Mouse (Mus musculus): ENCODE measurements around the gene Foxi1. TPM values are rescaled to one million over a fixed set of nuclear protein-coding genes. Genes with fewer than 3 reads are reported as not detected.

Gene Foxi1
- polyA plus RNA-seq, 1 experiment from 2014 or later: not detected

GRCm38 (mm10) chr11:34194158-34194941, 13.5 kb downstream of the Foxi1 start:
- Histone ChIP-seq H3K4me1 (replicated peaks) (0 out of 2 replicates have a peak, but pooled peaks cover 7% of the 10 kb centered on the region), H3K27ac (peak overlapping the region; percentile 42; the same call in 1 of the 2 replicates), H3K9ac (no peak overlapping the region), H3K36me3 (no peaks in the 10 kb centered on the region), H3K27me3 (no peaks in the 10 kb centered on the region), H3K4me2 (no peak overlapping the region), H3K9me3 (replicated peaks) (no peaks in the 10 kb centered on the region), H3K4me3 (no peak overlapping the region)
- no peak for ATAC-seq (replicated peaks; ENCODE audit: insufficient number of reproducible peaks, insufficient read depth, low FRiP score, low read depth)
- 40% methylated on average over 9 of the region's 9 CpGs for WGBS

DNA sequence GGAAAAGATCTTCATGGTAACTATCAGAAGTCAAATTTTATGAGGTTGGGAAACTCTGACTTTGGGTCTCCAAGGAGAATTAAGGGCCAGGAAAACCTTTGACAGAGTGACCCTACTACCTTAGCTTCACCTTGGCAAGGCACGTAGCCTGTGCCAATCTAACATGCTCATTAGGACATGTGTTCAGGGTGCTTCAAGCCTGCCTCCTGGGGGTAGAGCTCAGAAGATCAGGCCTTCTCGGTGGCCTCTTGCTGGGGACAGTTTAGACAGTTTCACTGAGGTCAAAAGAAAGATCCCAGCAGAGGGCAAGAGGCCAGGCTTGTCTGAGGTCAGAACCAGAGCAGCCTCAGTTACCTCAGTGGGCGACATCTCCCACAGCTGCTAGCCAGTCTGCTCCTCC, 14.2 kb downstream of the Foxi1 start:
- Histone ChIP-seq H3K4me2 (no peak overlapping the region), H3K4me1 (replicated peaks) (0 out of 2 replicates have a peak, but pooled peaks cover 7% of the 10 kb centered on the region), H3K9me3 (replicated peaks) (no peaks in the 10 kb centered on the region), H3K27ac (peak overlapping the region; percentile 7; the same call in 1 of the 2 replicates), H3K36me3 (no peaks in the 10 kb centered on the region), H3K27me3 (no peaks in the 10 kb centered on the region), H3K9ac (no peak overlapping the region), H3K4me3 (no peak overlapping the region)
- no peak for ATAC-seq (replicated peaks; ENCODE audit: insufficient number of reproducible peaks, insufficient read depth, low FRiP score, low read depth)
- WGBS: 44% methylated on average over 3 of the region's 3 CpGs

DNA sequence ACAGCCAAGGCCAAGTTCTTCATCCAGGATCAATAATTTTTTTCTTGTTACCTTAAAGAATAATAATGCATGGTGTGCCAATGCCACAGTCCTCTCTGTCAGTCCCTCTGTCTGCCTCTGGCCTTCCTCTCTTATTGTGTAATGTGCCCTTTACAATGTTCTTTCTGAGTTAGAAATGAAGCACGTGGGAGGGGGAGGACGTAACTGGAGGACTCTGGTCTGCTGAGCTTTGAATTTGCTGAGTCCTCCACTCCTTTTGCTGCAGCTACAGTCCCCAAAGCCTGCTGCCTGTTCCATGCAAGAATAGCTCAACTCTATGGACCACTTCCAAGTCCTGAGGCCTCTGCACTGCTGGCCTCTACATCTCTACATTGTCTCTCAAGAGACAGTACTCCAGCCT, 23.6 kb downstream of the Foxi1 start:
- no peak overlapping the region for H3K27ac ChIP-seq
- no peak for ATAC-seq (replicated peaks; ENCODE audit: insufficient number of reproducible peaks, insufficient read depth, low FRiP score, low read depth)

GRCm38 (mm10) chr11:34181214-34182117, 26.4 kb downstream of the Foxi1 start:
- Histone ChIP-seq H3K4me1 (replicated peaks) (peaks cover 14% of the 10 kb centered on the region), H3K27ac (peak overlapping the region; percentile 60), H3K27me3 (no peaks in the 10 kb centered on the region), H3K9ac (no peak overlapping the region), H3K36me3 (no peaks in the 10 kb centered on the region), H3K4me3 (no peak overlapping the region), H3K9me3 (replicated peaks) (no peaks in the 10 kb centered on the region), H3K4me2 (peak overlapping the region; percentile 19; the same call in 1 of the 2 replicates)
- 18% methylated on average over 8 of the region's 8 CpGs for WGBS
- peak; percentile 84 for ATAC-seq (replicated peaks; ENCODE audit: insufficient number of reproducible peaks, insufficient read depth, low FRiP score, low read depth)

More for the DNA sequence above, 23.6 kb downstream of the Foxi1 start:
- Histone ChIP-seq H3K9ac (no peak overlapping the region), H3K4me1 (replicated peaks) (peaks cover 14% of the 10 kb centered on the region), H3K27me3 (no peaks in the 10 kb centered on the region), H3K36me3 (no peaks in the 10 kb centered on the region), H3K4me2 (no peak overlapping the region), H3K4me3 (no peak overlapping the region), H3K9me3 (replicated peaks) (no peaks in the 10 kb centered on the region)
- 67% methylated on average over 2 of the region's 2 CpGs for WGBS

- no peaks in the 10 kb centered on the region for H3K36me3 ChIP-seq
- ATAC-seq (replicated peaks; ENCODE audit: insufficient number of reproducible peaks, insufficient read depth, low FRiP score, low read depth): no peak
Measured at GRCm38 (mm10) chr11:34178752-34179151, 29.1 kb downstream of the Foxi1 start.

GRCm38 (mm10) chr11:34176371-34176770, 31.5 kb downstream of the Foxi1 start:
- Histone ChIP-seq H3K36me3 (no peaks in the 10 kb centered on the region), H3K27me3 (no peaks in the 10 kb centered on the region), H3K9me3 (replicated peaks) (no peaks in the 10 kb centered on the region), H3K4me3 (no peak overlapping the region), H3K4me2 (no peak overlapping the region), H3K27ac (no peak overlapping the region), H3K9ac (no peak overlapping the region), H3K4me1 (replicated peaks) (peaks cover 5% of the 10 kb centered on the region)
- WGBS: 76% methylated on average over 1 of the region's 1 CpGs
- no peak for ATAC-seq (replicated peaks; ENCODE audit: insufficient number of reproducible peaks, insufficient read depth, low FRiP score, low read depth)

More at GRCm38 (mm10) chr11:34178752-34179151, 29.1 kb downstream of the Foxi1 start:
- no peak overlapping the region for H3K9ac ChIP-seq
- no peaks in the 10 kb centered on the region for H3K9me3 ChIP-seq (replicated peaks)
- H3K27ac ChIP-seq: no peak overlapping the region
- 89% methylated on average over 2 of the region's 2 CpGs for WGBS
- H3K4me2 ChIP-seq: no peak overlapping the region
- peaks cover 14% of the 10 kb centered on the region for H3K4me1 ChIP-seq (replicated peaks)
- H3K27me3 ChIP-seq: no peaks in the 10 kb centered on the region
- no peak overlapping the region for H3K4me3 ChIP-seq

DNA sequence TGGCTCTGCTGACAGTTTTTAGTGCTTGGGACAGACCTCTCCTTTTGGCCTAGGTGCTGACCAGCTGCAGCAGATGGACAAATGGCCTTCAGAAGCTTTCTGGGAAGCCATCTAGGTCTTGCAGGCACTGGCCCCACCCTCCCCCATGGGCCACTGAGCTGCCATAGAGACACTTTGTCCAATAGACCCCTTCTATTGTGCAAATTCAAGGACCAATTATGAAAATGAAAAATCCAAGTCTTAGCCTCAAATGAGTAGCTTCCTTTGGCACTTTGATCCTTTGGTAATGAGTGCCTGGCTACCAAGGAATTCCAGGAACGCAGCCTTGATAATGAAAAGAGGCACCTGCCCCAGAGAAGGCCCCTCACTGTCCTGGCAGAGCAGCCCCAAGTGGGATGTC, 36.7 kb downstream of the Foxi1 start:
- ATAC-seq (replicated peaks; ENCODE audit: insufficient number of reproducible peaks, insufficient read depth, low FRiP score, low read depth): no peak
- no peak overlapping the region for H3K9ac ChIP-seq
- peaks cover 9% of the 10 kb centered on the region for H3K4me1 ChIP-seq (replicated peaks)
- no peak overlapping the region for H3K4me2 ChIP-seq
- no peaks in the 10 kb centered on the region for H3K27me3 ChIP-seq
- H3K4me3 ChIP-seq: no peak overlapping the region
- no peaks in the 10 kb centered on the region for H3K9me3 ChIP-seq (replicated peaks)
- H3K36me3 ChIP-seq: no peaks in the 10 kb centered on the region
- WGBS: 89% methylated on average over 1 of the region's 1 CpGs
- no peak overlapping the region for H3K27ac ChIP-seq

DNA sequence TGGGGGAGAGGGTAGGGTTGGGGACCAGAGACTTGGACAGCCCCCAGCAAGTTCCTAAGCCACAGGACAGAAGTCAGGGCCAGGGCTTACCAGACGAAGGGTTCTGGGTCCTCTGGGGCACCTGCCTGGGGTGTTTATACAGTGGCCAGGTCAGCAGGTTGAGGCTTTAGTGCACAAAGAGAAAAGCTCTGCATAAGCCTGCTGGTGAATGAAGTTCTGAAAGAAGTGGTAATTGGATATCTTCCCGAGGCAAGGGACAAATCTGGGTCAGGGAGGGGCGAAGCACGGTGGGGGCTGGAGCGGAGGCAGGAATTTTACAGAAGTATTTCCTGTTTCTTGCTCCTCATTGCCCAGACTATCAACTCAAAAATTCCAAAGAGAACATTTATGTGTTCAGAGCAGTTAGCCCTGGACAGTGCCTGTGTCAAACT, 38.4 kb downstream of the Foxi1 start:
- H3K4me1 ChIP-seq (replicated peaks): peaks cover 9% of the 10 kb centered on the region
- no peak overlapping the region for H3K4me2 ChIP-seq
- H3K27me3 ChIP-seq: no peaks in the 10 kb centered on the region
- H3K36me3 ChIP-seq: no peaks in the 10 kb centered on the region
- no peak overlapping the region for H3K4me3 ChIP-seq
- ATAC-seq (replicated peaks; ENCODE audit: insufficient number of reproducible peaks, insufficient read depth, low FRiP score, low read depth): 0 out of 2 replicates have a peak, but pooled peaks have one; percentile 35
- peak overlapping the region; percentile 46 for H3K27ac ChIP-seq
- no peaks in the 10 kb centered on the region for H3K9me3 ChIP-seq (replicated peaks)
- no peak overlapping the region for H3K9ac ChIP-seq
- 31% methylated on average over 5 of the region's 5 CpGs for WGBS

DNA sequence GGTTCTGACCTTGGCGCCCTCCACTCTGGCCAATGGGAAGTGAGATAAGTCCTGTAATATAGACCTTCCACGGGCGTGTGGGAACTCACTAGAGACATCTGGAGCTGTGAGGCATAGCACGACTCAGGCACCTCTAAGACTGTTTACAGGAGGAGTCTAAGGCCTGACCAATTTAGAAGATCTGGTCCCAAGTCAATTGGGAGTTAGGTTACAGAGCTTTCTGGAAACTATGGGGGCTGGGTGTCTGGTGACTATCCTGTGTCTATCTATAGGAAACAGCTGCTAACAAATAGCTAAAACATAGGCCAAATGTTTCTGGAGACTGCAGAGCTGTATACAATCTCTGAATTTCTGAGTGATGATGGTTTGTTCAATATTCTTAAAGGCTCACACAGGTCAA, 41.5 kb downstream of the Foxi1 start:
- Histone ChIP-seq H3K4me3 (no peak overlapping the region), H3K36me3 (no peaks in the 10 kb centered on the region), H3K9ac (no peak overlapping the region), H3K9me3 (replicated peaks) (no peaks in the 10 kb centered on the region), H3K4me1 (replicated peaks) (peaks cover 9% of the 10 kb centered on the region), H3K27me3 (no peaks in the 10 kb centered on the region), H3K27ac (no peak overlapping the region), H3K4me2 (no peak overlapping the region)
- ATAC-seq (replicated peaks; ENCODE audit: insufficient number of reproducible peaks, insufficient read depth, low FRiP score, low read depth): no peak
- 63% methylated on average over 4 of the region's 4 CpGs for WGBS

GRCm38 (mm10) chr11:34165278-34165677, 42.6 kb downstream of the Foxi1 start:
- Histone ChIP-seq H3K4me1 (replicated peaks) (peaks cover 9% of the 10 kb centered on the region), H3K9me3 (replicated peaks) (no peaks in the 10 kb centered on the region), H3K4me2 (no peak overlapping the region), H3K27ac (no peak overlapping the region), H3K36me3 (no peaks in the 10 kb centered on the region), H3K9ac (no peak overlapping the region), H3K4me3 (no peak overlapping the region), H3K27me3 (no peaks in the 10 kb centered on the region)
- 90% methylated on average over 11 of the region's 11 CpGs for WGBS
- no peak for ATAC-seq (replicated peaks; ENCODE audit: insufficient number of reproducible peaks, insufficient read depth, low FRiP score, low read depth)

DNA sequence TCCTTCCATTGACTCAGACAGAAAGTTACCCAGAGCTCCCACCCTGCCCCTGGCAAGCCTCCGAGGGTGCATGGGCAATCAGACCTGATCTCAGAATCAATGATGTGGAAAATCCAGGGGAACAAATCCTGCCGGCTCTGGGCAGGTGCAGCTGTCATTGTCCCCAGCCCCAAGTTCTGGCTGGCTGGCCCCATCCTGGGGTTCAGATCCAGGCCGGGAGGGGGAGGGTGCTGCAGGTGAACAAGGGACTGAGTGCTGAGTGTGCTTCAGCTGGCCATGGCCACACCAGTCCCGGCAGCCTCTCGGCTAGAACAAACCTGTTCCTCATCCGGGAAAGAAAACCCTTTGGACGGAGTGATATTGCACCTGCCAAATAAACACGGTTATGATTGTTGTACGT, 49.0 kb downstream of the Foxi1 start:
- Histone ChIP-seq H3K9me3 (replicated peaks) (no peaks in the 10 kb centered on the region), H3K36me3 (no peaks in the 10 kb centered on the region), H3K27ac (no peak overlapping the region), H3K4me3 (no peak overlapping the region), H3K4me1 (replicated peaks) (no peaks in the 10 kb centered on the region), H3K4me2 (no peak overlapping the region), H3K27me3 (no peaks in the 10 kb centered on the region), H3K9ac (no peak overlapping the region)
- 75% methylated on average over 9 of the region's 9 CpGs for WGBS
- ATAC-seq (replicated peaks; ENCODE audit: insufficient number of reproducible peaks, insufficient read depth, low FRiP score, low read depth): no peak

All from heart, embryonic 15.5 days (tissue).